Mouse (Mus musculus): ENCODE data around the gene Atpaf2.
A peak's percentile ranks its signal among the peaks of the same experiment; 100 is the strongest.

Atpaf2 gene

DNA sequence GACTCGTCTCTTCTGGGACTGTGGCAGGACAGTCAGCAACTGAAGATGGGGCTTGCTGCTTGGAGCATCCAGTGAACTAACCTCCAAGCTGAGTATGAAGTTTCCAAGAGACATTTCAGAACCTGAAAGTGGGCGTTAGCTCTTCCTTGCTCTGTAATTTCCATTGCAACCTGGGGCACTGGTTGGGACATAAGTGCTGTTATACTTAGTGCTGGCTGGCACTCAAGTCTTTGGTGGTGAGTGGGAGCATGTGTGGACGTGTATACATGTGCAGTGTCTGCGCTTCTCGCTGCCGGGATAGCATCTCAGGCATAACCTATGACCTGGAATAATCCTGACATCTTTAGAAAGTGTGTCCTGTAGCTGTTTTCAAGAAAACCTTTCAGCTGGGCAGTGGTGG, 26.9 kb downstream of the Atpaf2 start:
- DNase-seq, result no peak

DNA sequence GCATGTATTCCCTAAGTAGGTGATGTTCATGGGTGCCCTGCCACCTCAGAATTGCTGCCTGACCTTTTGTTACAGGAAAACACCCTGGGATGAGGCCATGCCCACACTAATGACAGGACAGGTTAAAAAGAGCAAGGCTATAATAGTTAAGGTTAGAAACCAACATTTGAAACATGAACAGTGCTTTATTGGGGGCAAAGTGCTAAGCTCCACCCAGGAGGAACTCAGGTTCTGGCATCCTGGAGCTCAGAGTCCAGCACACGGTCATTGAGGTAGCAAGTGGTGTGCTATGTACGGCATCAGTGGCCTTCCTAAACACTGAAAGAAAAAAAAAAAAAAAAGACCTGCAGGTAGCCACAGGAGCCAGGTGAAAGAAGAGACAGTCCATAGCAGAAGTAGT, 30.3 kb downstream of the Atpaf2 start:
- no peak for DNase-seq

DNA sequence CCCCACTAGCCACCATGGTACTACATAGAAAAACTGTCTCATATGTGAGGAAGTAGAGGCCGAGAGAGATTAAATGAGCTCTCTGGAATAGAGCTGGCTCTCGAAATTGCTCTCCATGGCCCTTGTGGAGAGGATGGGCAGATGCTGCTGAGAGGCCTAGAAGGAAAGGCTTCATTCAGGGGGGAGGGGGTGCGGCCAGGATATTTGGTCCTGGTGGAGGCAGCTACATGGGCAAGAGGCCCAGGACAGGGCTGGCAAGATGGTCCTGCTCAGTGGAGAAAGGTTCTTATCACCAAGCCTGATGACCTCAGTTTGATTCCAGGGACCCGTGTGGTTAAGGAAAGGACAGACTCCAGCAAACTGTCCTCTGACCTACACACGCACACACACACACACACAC, 32.3 kb downstream of the Atpaf2 start:
- DNase-seq, result no peak

DNA sequence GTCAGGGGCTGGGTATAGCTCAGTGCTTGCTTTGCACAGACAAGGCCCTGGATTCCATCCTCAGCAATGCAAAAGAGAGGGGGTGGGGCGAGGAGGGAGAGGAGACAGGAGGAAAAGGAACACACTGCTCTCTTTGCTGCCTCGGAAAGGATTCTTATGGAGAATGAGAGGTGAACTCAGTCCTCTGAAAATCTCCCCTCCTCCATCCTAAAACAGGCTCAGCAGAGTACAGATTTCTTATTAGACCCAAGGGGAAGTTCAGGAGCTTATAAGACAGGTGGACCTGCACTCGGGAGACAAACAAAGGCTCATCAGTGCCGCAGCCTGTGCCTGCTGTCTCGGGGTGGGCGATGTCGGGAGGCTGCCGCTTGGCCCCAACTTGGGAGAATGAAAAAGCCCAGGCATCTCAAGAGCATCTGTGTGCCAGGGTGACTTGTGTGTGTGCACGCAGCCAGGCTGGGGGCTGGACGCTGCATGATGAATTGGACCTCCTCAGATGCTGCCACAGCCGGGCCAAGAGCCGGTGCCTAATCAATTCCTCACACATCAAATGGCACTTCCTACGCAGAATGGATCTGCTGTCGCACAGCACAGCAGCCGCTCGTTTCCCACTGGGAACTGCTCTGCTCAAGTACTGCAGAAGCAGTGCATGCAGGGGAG, 33.4 kb downstream of the Atpaf2 start:
- DNase-seq, result peak in 1 of 2 experiments; percentile 14

DNA sequence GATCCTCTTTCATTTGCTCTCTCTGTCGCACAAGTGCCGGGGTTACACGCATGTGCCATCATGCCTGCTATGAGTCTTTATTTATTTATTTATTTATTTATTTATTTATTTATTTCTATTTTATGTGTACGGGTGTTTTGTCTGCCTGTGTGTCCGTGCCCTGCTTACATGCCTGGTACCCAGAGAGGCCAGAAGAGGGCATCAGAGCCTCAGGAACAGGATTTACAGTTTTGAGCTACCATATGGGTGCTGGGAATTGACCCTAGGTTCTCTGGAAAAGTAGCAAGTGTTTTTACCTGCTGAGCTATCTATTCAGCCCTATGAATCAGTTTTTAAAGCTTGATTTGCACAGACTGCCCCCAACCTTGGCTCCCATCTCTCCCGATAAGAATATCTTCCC, 34.7 kb downstream of the Atpaf2 start:
- no peak for DNase-seq

DNA sequence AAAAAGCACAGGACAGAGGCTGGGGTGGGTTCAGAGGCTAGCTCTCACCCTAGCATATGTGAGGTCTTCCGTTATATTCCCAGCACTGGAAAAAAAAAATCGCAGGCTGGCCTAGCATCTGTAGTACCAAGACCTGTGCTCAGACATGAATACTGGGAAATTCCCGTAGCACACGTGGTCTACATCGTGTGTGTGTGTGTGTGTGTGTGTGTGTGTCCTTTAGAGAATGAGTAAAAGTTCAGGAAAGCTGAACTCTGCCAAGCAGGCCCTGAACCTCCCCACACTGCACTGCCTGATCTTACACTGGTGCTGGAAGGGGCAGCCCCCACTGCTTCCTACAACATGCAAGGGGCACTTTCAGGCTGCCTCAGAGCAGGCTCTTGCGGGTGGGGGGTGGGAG, 43.8 kb downstream of the Atpaf2 start:
- DNase-seq, result no peak

GRCm38 (mm10) chr11:60370431-60370830, 47.8 kb downstream of the Atpaf2 start:
- DNase-seq, result peak in 1 of 2 experiments; percentile 29

GRCm38 (mm10) chr11:60369448-60369847, 48.8 kb downstream of the Atpaf2 start:
- DNase-seq, result peak; percentile 17 to 18

DNA sequence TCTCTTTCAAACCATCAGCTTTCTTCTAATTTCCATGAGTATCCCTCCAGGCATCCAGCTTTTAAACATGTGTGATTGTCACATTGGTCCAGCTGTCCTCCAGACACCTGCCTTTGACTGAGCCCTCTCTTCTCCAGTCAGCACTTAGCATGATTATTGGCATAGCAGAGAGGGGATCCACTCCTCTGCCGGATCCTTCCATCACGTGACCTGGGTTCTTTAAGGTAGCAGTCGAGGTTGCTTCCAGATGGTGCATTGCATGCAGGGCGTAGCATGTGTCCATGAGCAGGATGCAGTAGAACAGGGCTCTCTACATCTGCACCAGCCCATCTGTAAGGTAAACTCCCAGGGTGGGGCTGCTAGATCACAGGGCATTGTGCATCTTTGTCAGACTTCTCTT, 49.3 kb downstream of the Atpaf2 start:
- no peak for DNase-seq

DNA sequence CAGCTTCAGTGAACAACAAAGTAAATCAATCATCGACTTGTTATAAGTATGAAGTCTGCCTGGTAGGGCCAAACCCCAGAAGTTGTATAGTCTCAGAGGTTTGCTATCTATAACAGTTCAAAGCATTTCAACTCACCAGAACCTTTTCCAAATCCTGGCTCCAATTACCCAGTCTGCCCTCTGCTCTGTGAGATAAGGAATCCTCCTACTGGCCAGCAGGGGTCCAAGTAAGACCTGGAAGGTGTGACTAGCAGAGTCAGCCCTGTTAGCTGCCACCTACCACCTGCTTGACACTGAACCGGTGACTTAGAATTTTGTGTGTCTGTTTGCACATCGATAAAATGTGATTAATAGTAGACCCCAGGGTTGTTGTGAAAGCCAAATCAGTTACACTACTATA, 51.0 kb downstream of the Atpaf2 start:
- no peak for DNase-seq

GRCm38 (mm10) chr11:60366239-60367019, 51.8 kb downstream of the Atpaf2 start:
- DNase-seq, result no peak

- no peak for DNase-seq
These were observed 57.5 kb downstream of the Atpaf2 start for GRCm38 (mm10) chr11:60360631-60361201.

DNA sequence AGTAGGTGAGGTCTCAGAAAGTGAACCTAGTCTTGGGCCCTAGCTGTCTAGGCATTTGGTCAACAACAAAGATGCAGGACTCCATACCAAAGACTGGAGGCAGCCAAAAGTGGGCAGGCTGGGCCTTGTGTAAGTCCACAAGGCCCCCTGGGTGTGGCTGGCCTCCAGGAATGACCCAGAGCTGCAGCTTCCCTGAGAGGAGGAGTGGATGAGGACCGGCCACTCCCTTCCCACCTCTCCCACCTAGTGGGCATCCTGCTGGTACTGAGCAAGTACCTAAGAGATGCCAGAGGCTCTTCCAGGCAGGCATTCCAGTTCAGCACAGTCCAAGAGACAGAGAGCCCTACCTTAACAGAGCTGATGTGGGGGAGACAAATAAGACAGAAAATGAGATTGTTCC, 58.3 kb downstream of the Atpaf2 start:
- no peak for DNase-seq

- DNase-seq, result no peak
These were observed 59.1 kb downstream of the Atpaf2 start for GRCm38 (mm10) chr11:60359138-60359537.

GRCm38 (mm10) chr11:60358548-60358947, 59.7 kb downstream of the Atpaf2 start:
- no peak for DNase-seq

- no peak for DNase-seq
These were observed 61.1 kb downstream of the Atpaf2 start for GRCm38 (mm10) chr11:60357116-60357515.

DNA sequence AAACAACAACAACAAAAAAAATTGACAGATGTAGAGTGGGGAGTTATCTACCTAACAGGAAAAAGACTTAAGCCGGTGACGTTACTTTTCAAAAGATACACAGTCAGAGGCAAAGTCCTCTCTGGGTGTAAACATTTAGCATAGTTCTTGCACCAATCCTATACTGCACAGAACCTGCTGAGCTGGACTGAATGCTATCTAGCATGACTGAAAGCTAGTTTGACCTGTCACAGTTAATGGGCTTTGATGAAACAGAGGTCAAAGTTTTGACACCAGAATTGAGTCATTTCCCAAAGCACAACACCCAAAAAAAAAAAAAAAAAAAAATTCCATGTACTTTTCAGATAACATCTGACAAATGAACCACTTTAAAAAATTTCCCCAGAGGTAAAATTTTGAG, 62.3 kb downstream of the Atpaf2 start:
- DNase-seq, result no peak

GRCm38 (mm10) chr11:60352559-60353411, 65.5 kb downstream of the Atpaf2 start, which contains the start of the genes Tom1l2 and Drc3:
Gene Tom1l2 (minus strand): TSS chr11:60352905.
Gene Drc3 (plus strand): TSS chr11:60353329.
- peak; percentile 98 to 99 for DNase-seq

DNA sequence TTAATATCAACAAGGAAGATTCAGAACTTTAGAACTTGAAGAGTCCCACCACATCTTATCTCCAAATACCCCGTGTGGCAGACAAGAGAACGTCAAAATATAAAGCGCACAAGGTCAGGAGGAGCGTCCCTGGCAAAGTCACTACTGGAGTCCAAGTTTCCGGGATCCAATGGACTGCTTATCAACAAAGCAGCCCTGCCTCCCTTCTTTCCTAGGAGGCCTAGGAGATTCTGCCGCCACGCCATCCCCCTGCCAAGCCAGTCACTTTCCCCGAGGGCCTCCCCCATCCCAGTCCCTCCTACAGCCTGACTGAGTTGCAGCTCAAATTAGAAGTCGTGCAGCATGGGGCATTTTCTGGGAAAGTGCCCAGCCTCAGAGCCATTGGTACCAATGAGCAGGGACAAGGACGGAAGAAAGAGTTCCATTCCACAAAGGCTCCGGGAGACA, 66.3 kb downstream of the Atpaf2 start:
- peak in 1 of 2 experiments; percentile 48 for DNase-seq

DNA sequence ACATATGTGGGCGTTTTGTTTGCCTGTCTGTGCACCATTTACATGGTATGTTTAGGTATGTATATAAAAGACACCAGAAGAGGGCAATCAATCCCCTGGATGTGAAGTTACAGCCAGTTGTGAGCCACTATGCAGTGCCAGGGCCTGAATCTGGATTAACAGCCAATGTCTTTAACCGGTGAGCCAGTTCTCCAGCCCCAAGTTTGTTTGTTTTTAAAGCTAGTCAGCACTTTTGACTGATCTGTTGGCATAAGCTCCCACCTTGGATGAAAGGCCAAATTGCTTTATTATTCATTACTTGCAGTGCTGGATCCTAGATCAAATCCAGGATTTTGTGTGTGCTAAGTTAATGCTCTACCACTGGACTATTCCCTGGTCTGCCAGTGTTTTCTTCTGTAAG, 66.9 kb downstream of the Atpaf2 start:
- DNase-seq, result no peak
